Mouse (Mus musculus) retina, embryonic 14.5 days (tissue): ENCODE data around the gene Gm21983.

Experiments
- DNase-seq: peaks from one replicate; pipeline ENCODE4 v3.0.0-alpha.2; 2015; ENCODE audit warnings: low spot score

Gm21983 gene

DNA sequence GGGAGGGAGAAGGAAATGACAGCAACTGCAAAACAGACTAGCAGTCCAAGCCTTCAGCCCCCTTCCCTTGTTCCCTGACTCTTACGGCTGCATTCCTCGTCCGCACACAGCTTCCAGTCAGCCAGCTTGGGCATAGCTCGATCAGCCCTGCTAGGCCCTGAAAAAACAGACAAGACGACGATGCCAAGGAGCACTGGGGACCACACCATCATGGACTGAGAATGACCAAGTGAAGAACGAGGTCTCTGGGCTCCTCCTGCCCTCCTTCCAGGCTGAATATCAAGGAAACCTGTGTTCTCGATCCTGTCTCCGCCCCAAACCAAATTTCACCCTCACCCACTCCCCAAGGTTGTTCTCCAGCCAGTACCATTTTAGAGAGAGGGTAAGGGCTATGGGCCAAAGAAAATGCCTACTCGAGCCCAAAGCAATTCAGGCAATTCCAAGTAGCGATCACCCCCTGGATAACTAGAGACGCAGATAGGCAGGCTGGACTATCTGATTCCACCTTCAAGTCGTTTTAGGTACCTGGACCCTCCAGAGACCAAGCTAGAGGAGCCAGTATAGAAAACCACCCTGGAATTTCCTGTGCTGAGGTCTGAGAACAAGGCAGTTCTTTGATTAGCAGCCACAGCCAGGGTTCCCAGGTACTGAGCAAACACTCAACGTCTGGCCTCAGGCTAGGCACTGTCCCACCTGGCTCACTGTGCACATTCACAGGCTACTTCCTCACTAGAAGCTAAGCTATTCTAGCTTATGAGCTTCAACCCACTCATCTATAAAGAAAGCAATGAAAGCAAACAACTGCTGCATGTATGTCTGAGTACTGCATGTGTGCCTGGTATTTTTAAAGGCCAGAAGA lies at the start of gene Gm21983, which contains the start of gene Mia:
TSS of gene Gm21983 (minus strand) at position 250 of the 859 bp plus-strand sequence.
TSS of gene Mia (minus strand) at position 321 of the 859 bp plus-strand sequence.
- no peak for DNase-seq

DNA sequence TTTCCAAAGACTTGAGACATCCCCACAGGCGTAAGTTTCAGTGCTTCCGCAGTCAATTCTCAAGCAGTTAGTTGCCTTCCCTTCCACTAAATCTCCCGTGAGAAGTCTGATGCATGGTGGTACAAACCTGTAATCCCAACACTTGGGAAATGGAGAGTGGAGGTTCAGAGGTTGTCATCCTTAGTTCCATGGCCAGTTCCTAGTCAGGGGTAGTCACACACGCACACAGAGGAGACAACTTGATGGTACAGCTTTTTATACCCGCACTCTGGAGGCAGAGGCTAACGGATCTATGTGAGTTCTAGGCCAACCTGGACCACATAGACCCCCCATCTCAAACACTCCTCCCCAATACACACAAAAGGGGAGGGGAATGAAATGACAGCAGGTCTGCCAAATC lies 48.0 kb upstream of the Gm21983 start:
- no peak for DNase-seq

DNA sequence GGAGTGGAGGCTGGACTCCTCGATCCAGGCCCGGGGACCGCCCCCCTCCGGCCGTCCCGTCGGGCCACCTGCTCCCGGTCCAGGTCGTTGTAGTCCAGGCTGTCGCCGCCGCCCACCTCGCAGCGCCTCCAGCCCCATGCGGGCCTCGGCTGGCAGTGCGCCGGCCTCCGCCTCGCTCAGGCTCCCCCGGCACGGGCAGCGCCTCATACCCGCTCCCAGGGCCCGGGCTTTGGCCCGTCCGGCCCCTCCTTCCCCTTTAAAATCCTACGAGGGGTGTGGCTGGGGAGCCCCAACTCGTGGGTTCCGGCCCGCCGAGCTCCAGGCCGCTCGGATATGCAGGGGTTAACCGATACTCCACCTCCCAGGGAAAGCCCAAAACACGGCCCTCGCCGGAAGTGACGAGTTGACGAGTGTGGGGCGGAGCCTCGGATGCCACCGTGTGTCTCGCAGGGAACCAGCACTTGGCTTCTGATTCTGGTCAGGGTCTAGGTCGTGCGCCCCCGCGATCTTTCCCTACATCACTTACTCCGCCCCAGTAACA lies 47.5 kb upstream of the Gm21983 start, which contains the start of gene Itpkc:
TSS of gene Itpkc (minus strand) at position 381 of the 541 bp plus-strand sequence.
- peak; percentile 94 for DNase-seq

DNA sequence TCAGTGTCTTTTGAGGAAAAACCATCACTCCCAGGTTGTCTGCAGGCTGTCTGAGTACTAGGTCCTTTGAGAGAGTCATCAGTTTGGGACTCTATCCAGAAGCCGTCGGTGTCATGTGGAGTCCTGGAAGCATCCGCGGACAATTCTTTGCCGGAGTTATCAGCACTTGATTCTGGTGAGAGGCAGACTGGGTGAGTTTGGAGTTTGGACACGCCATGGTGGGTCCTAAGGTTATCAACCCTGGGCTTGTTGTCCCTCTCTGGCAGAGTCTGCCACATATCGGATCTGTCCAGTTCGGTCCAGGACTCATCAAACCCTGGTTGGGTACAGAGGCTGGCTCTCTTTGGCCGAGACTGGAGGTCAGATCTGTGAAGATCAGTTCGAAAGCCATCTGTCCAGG lies 46.8 kb upstream of the Gm21983 start:
- DNase-seq, result peak; percentile 20

DNA sequence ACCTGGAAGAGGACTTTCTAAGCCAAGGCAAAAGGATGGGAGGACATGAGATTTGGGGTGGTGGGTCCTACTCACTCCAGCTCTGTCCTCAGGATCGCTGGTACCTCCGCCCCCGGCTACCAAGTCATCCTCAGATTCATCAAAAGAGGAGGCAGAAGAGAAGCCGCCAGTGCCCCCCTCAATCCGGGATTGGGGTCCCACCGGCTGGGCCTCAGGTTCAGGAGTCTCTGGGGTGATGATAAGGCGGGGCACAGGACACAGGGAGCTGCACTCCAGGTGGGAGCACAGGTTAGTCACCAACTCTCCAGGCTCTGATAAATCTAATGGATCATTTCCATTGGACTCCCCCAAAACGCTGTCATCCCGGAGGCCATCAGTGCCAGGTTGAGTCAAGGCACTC lies 46.4 kb upstream of the Gm21983 start:
- DNase-seq, result no peak

DNA sequence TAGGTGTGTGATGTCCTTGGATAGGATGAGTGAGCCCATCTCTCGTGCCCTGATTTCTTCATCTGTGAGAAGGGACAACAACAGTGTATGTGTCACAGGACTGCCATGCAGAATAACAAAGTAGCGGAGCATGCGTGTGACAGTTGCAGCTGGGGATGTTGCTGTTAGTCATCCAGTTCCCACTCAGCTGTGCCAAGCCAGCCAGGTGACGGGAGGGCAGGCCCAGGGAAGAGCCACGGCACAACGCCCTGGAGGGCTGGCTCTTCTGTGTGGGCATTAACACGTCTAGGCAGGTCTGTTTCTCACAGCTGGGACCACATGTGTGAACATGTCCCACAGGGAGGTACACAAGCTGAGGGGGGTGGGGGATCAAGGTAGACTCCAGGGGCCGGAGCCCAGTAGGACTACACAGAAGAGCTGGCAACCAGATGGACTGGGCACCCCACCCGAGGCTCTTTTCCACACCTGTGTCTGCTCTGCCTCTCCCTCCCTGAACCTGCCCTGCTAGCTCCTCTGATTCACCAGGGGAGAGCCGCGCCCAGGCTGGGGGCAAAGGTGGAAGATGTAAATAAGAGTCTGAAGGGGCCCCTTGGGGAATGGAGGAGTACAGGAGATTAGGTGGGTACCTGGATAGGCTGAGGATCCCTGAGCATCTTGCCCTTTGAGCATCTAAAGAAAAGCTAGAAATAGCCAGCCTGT lies 44.1 kb upstream of the Gm21983 start:
- DNase-seq, result no peak

DNA sequence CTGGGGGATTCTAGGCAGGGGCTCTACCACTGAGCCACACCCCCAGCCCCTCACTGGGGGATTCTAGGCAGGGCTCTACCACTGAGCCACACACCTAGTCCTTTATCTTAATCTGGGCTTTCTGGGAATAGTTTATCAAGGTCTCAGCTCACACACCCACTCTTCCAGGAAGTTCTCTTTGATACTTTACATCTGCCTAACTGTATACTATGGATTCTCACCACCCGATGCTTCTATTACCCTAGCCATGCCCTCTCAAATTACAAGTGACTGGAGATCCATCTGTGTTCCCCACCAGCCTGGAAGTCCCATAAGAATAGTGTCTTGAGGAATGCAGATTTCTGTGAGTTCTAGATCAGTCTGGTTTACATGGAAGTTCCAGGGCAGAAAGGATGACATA lies 41.7 kb upstream of the Gm21983 start:
- DNase-seq, result no peak

DNA sequence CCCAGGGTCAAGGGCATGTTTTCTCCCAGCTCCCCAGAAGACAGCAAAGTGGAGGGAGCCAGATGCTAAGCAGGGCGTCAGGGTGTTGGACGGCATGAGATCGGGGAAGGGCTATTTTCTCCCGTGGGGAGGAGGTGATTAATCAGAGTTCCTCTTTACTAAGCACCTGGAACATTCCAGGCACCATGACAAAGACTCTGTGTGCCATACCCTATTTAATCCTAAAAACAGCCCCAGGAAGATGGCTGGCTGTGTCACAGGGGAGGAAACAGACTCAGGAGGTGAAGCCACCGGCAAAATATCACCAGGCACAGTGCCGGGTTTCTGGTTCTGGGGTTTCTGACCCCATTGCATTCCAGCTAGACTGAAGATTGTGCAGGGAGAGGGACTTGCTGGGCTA lies 41.1 kb upstream of the Gm21983 start:
- no peak for DNase-seq

DNA sequence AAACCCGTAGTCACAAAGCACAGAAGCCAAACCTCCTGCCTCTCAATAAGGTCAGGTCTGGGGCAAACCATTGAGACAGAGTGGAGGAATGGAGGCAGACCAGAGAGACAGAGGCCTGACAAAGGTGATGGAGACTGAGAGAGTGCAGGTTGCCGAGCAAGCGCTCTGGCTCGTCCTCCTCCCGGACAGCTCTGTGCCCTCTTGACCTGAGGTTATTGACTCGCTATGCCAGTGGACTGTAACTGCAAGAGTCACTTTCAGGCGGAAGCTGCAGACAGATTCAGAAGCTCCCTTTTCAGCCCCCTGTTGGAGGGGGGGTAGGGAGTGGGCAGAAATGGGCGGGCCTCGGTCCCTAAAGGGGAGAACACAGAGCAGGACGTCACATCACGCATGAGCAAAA lies 39.1 kb upstream of the Gm21983 start:
- no peak for DNase-seq

DNA sequence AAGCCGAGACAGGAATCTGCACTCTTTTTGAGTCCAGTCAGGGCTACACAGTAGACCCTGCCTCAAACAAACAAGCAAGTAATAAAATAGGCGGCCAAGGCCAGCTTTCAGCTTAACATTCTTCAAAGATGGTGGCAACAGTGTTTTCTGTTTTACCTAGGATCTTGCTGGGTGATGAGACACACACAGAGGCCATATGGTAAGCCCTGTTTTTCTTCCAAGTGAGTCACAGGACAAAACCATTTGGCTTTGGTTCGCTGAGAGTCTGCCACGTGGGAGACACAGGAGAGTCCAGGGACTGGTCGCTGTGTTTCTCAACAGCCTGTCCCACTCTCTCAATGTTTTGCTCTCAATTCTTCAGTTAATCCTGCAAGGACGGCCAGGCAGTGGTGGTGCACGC lies 37.7 kb upstream of the Gm21983 start:
- DNase-seq, result no peak

DNA sequence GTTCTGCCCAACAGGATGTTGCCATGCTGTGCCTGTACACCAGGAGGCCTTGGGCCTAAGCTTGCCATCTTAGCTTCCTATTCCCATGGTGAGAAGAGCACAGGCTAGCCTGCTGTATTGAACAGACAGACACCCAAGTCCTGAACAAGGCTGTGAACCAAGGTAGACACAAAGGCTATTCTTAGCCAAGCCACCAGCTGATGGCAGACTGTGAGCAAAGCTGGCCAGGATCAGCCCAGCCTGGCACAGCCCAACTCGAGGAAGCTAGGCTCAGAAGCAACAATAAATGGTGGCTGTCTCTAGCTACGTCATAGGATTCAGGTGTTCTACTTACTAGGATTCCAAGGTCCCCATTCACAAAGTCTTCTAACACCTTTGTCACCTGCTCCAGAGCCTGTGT lies 31.7 kb upstream of the Gm21983 start:
- DNase-seq, result no peak

DNA sequence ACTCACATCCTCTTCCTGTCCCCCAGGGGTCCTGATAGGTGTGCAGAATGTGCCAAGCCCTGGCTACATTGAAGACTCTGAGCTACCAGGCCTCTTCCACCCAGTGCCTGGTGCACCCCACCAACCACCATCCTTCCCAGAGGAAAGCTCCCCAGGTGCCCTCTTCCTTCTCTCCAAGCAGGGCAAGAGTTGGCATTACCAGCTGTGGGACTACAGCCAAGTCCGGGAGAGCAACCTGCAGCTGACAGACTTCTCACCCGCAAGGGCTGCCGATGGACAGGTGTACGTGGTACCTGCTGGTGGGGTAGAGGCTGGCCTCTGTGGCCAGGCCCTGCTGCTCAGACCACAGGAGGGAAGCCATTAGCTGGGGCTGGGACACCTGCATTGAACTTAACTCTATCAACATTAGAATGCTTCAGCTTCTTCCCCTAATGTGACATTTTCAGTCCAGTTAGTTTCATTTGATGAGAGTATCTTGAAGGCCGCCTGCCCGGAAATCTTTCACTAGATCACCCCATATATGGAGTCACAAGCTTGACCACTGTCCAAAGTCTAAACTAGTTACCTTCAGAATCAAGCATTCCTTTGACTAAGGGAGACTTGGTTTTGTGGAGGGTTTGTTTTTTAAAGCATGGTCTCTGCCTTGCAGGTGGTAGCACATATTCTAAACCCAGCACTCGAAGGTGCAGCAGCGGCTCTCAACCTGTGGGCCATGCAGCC lies 23.0 kb upstream of the Gm21983 start:
- DNase-seq, result no peak

DNA sequence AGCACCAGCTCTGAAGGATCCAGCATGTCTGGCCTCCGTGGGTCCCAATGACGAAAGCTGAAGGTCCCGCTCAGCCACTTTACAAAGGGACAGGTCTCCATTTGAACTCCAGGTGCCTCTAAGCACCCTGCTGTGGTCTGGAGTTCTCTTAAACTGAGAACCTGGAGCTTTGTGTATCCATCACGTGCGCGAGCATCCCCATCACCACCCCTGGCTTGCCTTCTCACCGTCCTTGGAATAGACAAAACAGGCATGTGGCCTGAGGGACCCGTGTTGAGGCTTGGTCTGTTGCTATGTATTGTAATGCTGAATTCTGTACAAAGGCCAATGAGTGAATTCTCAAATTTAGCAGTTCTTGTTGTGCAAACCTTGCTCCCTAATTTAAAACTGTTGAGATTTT lies 17.9 kb upstream of the Gm21983 start:
- no peak for DNase-seq

DNA sequence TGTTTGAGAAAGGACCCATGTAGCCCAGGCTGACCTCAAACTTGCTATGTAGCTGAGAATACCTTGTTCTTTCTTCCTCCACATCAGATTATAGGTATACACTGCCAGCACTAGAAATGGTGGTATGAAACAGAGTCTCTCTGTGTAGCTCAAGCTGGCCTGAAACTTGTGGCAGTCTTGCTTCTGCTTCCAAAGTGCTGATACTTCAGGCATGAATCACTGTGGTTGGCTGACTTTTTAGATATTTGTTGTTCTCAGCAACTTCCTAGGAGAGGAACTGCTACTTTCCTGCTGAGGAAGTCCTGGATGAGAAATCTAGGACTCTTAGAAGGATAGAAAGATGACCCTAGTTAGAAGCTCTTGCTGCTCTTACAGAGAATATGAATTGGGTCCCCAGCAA lies 17.5 kb upstream of the Gm21983 start:
- no peak for DNase-seq

DNA sequence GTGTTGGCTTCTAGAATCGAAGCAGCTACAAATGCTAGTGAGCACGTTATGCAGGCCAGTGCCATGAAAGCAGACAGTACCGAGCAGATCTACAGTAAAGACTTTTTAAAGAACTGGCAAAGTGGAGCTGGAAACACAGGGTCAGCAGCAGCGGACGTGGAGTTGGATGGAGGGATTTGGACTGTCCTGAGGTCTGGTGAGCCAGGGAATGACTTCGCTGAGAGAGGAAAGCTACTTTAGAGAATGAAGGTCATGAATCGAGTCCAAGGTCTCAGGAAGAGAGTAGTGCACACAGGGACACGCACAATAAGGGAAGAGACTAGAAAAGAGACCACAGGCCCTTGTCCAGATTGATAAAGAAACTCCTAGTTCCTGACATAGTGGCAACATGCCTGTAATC lies 16.7 kb upstream of the Gm21983 start:
- no peak for DNase-seq

DNA sequence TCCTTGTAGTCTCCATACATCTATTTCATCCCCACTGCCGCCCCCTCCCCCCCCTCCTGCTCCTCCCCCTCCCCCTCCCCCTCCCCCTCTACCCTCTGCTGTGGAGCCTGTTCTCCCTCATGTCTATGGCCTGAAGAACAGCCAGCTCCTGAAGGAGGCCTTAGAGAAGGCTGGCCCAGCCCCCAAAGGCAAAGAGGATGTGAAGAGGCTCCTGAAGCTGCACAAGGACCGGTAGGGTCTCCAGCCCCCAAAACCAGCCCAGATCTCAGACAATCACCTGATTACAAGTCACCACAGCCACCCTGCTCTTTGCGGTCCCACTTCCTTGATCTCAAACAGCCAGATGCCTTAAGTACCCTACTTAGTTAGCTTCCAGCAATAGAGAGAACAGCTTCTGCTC lies 16.2 kb upstream of the Gm21983 start:
- no peak for DNase-seq

DNA sequence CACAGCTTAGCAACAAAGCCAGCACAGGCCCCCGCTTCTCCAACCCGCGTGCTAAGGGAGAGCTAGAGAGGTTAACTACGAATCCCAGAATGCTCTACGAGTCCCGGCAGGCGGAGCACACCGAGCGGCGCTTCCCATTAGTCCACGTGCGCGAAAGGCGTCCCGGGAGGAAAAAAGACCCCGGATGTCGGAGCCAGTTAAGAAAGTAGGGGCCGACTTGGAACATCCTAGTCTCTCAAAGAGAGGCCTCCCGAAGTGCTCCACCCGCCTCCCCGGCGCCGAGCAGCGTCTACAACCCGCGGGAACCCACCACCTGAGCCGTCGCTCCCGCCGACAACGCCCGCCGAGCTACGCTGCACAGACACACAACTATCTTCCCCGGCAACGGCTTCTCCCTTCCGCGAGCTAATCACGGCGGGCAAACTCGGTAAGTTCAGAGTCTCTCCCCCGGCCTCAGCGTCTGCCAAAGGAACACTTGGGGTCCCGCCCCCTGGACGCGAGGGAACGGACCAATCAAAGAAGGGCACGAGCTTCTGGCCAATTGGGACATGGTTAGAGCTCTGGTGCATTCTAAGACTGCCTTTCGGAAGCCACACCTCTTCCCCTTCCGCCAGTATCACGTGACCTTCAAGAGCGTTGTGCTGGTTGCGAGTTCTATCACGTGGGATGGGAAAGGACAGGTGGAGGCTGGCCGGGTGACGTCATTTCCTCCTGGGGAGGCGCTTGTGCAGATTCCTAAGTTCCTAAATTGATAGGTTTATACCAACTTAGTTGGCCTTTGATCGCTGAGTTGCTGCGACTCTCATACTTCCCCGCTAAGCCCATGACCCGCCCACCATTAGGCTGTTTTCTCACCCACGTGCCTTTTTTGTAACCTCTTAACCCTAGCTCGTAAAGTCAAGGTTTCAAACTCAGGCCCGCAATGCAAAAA lies 15.1 kb upstream of the Gm21983 start, which contains the start of the genes BC024978 and Snrpa:
TSS of gene BC024978 (plus strand) at position 101 of the 931 bp plus-strand sequence.
TSS of gene Snrpa (minus strand) at position 591 of the 931 bp plus-strand sequence.
- DNase-seq, result peak; percentile 97

DNA sequence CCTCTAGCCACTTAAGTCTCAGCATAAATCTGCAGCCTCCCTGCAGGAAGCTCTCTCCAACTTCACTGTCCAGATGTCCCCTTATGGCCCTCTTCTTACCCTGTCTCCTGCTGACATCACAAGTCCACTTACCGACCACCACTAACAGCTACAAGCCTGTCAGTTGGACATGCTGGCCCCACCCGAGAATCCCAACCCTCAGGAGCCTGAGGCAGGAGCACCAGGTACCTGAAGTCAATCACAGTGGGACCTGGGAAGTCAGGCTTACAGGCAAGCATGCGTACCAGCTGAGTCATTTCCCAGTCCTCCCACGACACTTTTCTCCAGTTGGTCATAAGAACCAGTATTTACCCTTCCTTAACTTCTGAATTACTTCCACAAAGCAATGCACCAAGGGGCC lies 12.8 kb upstream of the Gm21983 start:
- no peak for DNase-seq

DNA sequence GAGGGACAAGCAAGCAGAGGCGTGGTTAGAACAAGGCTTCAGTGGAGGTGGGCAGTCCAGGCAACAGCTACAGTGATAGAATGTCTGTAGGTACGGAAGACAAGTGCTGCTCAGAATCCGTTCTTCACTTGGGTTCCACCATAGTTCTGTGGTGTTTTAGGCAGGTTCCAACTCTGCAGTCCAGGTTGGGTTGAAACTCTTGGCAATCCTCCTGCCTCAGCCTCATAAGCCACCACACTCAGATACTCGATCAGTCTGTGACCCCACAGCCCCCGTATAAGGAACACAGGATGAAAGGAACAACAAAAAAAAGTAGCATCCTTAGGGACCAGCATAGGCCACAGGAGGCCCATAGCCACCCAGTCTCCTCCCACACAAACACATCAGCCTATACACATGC lies 11.5 kb upstream of the Gm21983 start:
- no peak for DNase-seq

DNA sequence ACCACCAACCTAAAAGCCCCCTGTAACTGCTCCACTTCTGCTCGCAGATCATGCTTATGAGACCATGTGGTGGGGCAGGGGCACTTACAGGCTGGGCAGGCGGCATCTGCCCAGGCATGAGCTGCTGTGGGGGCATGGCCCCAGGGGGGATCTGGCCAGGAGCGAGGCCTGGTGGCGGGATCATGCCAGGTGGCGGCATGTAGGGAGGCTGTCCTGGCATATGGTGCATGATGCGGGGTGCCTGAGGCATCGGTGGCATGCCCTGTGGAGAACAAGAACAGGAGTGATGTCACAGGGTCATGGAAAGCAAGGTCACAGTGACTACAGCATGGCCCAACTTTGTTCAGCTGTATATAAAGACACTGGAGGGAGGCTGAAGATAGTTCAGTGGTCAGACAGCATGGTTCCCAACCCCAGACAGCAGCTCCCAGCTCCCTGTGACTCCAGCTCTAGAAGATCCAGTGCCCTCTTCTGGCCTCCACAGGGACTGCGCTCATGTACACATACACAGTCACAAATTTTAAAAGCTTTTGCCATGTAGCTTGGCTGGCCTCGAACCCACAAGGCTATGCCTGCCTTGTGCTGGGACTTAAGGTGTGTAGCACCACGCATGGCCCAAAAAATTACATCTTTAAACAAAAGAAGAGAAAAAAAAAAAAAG lies 8.5 kb upstream of the Gm21983 start:
- DNase-seq, result peak; percentile 11

DNA sequence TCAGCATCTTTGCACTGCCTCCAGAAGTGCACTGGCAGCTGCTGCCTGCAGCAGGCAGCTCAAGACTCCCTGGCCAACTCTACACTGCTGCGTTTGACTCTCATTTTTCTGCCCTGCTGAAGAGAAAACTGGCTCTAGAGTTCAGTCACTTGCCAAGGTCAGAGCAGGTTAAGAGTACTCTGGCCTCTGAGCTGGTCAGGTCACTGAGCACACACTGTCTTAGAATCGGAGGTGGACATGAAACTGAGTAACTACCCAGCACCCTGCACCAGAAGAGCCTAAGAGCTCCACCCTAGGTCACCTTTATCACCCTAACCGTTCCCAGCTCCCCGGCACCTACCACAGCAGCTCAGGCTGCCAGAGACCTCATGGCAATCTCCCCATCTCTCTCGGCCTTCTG lies 5.1 kb upstream of the Gm21983 start:
- DNase-seq, result no peak
